Mouse (Mus musculus) adrenal gland, postnatal 14 days (tissue): Measurements from ENCODE around the gene Thrb. TPM values are rescaled to one million over a fixed set of nuclear protein-coding genes. Genes with fewer than 3 reads are reported as not detected.

Experiments used
- DNase-seq: peaks from one replicate; pipeline ENCODE4 v3.0.0; 2021; ENCODE audit warnings: mixed read lengths
- total RNA-seq: library from RNA; stranded (reverse); gene quantifications from 2 replicates; pipeline ENCODE4 v1.2.3, GENCODE M21; 2021

The Thrb gene
- total RNA-seq, 1 experiment from 2014 or later, result 56.0 TPM

- DNase-seq, result no peak
Measured at GRCm38 (mm10) chr14:17713297-17713904, 53.3 kb downstream of the Thrb start.

GRCm38 (mm10) chr14:17719494-17719893 lies 59.4 kb downstream of the Thrb start:
- no peak for DNase-seq

DNA sequence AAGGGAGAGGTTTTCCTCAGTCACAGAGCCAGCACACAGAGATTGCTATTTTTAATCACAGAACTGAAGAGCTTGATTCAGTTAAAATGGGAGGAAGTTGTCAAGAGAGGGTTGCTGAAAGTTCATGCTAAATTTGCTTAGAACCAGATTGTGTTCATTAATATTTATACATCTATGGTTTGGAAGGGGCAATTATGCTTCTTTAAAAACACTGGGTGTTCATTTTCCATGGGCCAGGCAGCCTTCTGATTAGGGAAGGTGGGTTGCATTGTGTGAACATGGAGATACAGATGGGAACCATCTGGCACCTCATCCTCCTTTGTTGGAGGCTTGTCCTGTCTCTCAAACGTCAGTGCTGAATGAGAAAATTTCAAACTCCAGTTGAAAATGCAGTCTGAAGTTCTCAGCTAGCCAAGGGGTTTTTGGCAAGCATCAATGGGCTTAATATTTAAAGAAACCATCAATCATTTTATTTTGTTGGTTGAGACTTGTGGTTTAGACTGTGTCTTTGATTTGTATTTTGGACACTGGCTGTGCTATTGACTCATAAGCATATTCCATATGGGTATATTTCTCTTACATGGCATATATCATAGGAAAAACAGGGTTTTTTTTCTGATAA lies 62.9 kb downstream of the Thrb start:
- no peak for DNase-seq

DNA sequence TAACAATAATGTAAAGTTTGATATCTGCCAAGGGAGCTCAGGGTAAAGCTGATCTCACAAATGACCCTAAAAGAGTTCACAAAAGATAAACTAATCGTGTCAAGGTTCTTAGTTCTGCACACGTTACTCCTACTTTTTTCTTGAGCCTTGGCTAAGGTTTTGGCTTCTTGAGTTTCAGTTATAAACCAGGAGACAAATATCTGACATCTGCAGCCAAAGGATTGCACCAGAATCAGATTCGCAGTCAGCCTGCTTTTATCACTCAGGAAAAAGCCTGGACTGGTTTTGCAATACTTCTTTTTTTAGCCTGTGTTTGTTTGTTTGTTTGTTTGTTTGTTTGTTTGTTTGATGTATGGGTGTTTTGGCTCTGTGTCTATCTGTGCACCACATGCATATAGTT lies 64.5 kb downstream of the Thrb start:
- peak; percentile 23 for DNase-seq

DNA sequence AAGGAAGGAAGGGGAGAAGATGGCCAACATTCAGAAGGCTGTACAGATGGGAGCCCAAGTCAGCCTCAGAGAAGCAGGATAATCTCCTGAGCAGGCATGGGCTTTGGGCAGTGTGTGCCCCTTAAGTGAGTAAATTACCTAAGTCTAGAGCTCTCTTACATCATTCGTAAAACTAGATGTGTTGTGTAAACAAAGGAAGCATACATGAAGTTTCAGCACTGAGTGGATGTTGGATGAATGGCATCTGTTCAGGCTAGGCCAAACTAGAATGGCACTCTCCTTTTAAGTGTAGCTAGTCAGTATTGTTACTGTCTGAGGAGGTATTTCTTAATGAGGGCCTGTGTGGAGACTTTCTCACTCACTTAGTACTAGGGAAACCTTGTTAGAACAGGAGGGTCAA lies 66.8 kb downstream of the Thrb start:
- no peak for DNase-seq

DNA sequence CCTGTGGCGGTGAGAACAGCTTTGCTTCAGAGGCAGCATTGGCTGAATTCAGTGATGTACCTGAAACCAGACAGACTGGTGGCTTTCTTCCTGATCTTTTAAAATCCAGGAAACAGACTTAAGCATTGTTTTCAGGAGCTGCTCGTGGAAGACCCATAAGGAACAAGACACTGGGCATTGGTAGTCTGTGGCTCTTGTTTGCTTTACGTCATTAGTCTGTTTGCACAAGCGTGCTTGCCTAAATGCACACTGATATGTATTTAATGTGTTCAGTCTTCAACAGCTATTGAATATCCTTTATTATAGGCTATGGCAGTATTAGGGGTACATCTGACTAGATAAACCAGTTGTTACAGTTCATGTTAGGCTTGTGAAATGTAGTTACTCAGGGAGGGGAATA lies 67.8 kb downstream of the Thrb start:
- no peak for DNase-seq

DNA sequence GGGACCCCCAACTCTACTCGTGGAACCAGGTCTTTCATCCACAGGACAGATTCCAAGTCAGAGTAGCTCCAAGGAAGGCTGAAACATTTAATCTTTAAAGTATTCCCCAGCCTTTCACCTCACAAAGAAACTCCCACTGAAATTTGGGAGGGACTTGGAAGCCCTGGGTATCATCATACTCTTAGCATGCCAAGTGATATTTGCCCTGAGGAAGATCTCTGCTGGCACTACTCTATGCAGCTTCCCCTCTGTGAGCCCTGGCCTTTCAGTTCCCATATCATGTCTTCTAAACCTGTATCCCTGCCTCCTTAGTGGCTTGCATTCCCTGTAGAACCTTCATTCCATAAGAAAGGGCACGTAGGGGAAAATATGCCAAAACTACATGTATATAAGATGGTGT lies 68.8 kb downstream of the Thrb start:
- DNase-seq, result no peak

GRCm38 (mm10) chr14:17731020-17731419 lies 71.0 kb downstream of the Thrb start:
- DNase-seq, result no peak

DNA sequence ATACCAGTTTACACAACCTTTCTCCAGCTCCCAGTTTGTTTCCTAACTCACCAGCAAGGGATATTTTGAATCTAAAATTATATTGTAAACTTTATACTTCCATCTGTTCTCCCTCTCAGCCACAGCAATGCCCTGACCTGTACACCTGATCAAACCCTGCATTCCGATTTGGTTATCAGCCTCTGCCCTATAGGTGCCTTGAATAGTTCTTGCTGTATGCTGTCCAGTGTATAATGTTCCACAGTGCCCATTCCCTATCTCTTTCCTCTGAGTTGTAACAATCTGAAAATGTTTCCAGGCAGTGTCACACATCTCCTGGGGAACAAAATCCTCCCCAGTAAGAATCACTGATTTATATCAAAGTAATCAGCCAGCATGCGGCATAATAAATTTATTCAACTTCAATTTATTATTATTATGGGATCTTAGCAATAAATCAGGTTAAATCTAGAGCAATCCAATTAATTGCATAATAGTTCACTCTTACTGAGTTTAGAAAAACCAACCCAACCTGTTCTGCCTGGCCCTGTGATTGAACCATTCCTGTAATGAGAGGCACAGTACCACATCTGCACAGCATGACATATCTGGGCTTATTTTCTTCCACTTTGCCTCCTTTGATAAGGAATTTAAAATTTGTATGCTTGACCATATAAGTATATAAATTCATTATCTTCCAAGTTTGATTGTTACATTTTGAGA lies 73.2 kb downstream of the Thrb start:
- no peak for DNase-seq

DNA sequence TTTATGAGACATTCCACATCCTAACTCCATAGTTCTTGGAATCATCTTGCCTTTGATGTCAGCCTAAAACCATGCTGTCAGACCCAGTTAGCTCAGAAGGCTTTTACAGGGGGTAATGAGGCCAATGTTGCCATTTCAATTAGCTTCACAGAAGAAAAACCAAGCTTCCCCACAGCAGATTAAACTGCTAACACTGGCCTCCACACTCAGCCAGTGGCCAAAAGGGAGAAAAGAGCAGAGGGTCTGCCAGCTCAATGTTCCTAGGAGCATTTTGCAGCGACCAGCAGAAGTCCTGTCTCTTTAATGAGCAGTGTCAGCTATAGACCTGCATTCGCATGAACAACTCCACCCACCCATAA lies 73.7 kb downstream of the Thrb start:
- no peak for DNase-seq

GRCm38 (mm10) chr14:17735440-17735839 lies 75.4 kb downstream of the Thrb start:
- DNase-seq, result no peak

- no peak for DNase-seq
Measured at GRCm38 (mm10) chr14:17740903-17741302, 80.8 kb downstream of the Thrb start.

- no peak for DNase-seq
Measured at GRCm38 (mm10) chr14:17742264-17742663, 82.2 kb downstream of the Thrb start.

DNA sequence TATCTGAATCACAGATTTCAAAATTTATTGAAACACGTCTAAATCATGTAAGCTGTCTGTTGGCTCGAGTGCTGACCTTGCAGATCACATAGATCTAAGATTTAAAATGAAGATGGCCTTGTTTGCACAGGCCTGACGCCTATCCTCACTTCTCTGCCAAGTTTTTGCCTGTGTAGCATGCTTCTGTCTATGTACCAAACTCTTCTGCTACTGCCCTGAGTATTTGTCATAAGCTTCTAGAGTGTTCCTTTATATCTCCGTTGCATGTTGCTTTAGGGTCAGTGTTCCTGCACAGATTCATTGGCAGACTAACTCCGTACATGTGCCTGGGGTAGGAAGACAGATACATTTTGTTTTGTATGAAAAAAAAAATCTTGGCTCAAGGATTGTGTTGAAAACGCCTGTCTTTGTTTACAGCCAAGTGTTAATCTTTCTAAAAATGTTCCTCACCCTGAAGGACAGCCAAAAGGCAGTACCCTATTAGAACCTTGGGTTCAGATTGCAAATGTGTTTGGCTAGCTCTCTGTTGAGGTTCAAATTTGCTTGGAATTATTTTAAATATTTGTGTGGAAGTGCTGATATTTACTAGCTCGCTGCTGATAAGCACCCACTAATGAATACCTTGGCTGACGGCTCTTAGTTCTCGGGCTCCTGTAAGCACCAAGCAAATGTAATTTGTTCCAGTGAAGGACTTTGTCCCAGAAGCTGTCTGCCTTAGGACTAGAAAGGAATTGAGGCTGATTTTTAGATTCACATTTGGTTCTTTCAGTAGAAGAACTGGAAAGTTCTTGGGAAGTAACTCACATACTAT lies 83.0 kb downstream of the Thrb start:
- DNase-seq, result peak; percentile 51

GRCm38 (mm10) chr14:17743713-17744158 lies 83.7 kb downstream of the Thrb start:
- DNase-seq, result no peak

DNA sequence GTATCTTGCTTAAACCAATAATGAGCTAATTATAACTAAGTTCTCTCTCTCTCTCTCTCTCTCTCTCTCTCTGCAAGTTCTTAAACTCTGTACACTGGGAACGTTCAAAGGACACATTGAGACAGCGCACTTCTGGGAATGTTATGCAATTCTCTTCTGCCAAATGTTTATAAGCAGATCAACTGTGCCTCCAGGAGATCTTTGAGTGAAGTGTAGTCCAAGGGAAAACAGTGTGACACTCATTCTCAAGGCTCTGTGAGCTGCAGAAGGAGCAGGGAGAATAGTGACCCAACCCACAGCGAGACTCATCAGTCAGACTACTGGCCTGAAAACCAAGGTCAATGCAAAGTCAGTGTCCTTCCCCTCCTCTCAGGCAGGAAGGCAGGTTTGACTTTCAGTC lies 87.9 kb downstream of the Thrb start:
- DNase-seq, result peak; percentile 52

DNA sequence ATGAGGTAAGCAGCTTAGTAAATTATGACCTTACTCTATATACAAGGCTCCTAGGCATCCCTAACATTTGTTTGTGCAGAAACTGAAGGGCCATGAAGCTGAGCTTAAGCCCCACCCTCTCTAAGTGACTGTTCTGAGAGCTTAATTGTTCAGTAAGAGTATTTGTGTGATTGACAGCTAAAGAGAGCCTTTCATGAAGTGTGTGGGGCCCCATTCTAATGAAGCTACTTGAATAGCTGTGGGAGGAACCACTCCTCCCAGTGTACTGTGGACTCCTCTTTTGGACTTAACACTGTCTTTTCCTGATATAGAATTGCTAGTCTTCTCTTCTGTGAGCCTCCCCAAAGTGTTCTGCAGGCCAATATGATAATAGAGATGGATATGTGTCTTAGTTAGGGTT lies 88.9 kb downstream of the Thrb start:
- DNase-seq, result no peak

DNA sequence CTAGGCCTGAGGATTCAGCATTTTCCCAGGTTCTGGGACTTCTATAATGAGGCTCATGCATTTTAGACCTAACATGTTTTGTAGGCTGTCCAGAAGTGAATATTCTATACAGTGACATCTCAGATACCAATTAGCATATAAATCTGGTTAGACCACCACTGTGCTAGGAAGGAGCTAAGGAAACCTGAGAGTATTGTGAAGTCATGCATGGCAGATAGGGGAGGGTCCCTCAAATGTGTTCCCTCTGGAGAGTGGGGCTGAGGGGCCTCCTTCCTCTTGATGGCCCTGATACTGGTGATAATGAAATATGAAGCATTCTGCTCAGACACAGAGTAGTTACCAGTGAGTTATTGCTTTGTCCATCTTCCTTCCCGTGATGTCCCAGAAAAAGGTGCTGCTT lies 91.8 kb downstream of the Thrb start:
- no peak for DNase-seq

GRCm38 (mm10) chr14:17753429-17753828 lies 93.4 kb downstream of the Thrb start:
- DNase-seq, result no peak

DNA sequence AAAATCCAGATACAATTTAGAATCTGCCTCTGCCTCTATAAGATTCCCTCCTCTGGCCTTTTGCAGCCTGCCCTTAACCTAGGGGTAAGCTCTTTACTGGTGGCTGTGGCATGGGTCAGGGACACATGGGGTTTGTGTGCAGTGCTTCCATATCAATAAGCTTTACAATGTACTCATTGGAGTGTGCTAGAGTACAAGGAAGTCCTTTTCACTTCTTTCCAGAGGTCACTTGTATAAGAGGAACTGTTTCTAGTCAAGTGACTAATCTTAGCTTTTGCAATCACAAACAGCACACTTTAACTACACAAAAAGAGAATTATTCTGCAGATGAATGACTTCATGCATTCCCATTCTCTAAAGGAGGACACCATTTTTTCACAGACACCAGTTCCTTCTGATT lies 96.7 kb downstream of the Thrb start:
- DNase-seq, result no peak

GRCm38 (mm10) chr14:17767987-17768386 lies 107.9 kb downstream of the Thrb start:
- DNase-seq, result no peak

- peak; percentile 22 for DNase-seq
Measured at GRCm38 (mm10) chr14:17774404-17774803, 114.3 kb downstream of the Thrb start.

DNA sequence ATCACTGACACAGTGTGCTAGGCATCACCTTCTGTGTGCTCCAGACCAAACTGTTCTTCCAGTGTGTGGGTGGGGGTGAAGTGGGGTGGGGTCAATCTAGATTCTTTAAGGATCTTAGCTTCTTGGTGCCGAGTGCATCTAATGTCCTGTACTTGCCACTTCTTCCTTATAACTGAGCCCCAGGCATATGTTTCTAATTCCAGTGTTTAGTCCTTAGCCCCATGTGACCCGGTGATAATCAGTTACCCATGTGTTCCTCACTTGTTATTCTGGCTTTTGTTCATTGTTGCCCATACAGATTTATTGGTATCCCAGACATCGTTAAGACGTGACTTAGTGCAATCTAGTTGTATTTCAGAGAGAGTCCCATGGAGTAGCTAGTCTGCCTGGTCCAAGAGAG lies 121.9 kb downstream of the Thrb start:
- no peak for DNase-seq
